Mouse (Mus musculus) limb, embryonic 14.5 days (tissue): ENCODE measurements around the gene Olfr713. TPM values are rescaled to one million over a fixed set of nuclear protein-coding genes. Genes with fewer than 3 reads are reported as not detected.

Source experiments
- ATAC-seq: fragments of 200-750 bp; cut with Nextera tagmentation; 2 replicates; pipeline ENCODE4 v1.8.0; 2017; ENCODE audit warnings: low read depth, moderate number of reproducible peaks, moderate TSS enrichment; ENCODE audit not compliant: low FRiP score
- DNase-seq: peaks from one replicate; pipeline ENCODE4 v3.0.0-alpha.2; 2015; ENCODE audit warnings: low spot score
- H3K27ac ChIP-seq: fragments of 300-500 bp; sonication (generic); replicated peaks from 2 replicates; pipeline ENCODE4 v1.5.1; 2014; ENCODE audit warnings: low read depth, mild to moderate bottlenecking, low read length, moderate library complexity, mixed read lengths
- H3K27me3 ChIP-seq: fragments of 300-500 bp; sonication (generic); 2 replicates; pipeline ENCODE4 v1.6.1; 2014; ENCODE audit warnings: low read length, mixed read lengths; ENCODE audit not compliant: control insufficient read depth, insufficient read depth
- H3K36me3 ChIP-seq: fragments of 300-500 bp; sonication (generic); 2 replicates; pipeline ENCODE4 v1.6.1; 2014; ENCODE audit warnings: mild to moderate bottlenecking, low read length, moderate library complexity, mixed read lengths; ENCODE audit not compliant: control insufficient read depth, insufficient read depth
- H3K4me1 ChIP-seq: fragments of 300-500 bp; sonication (generic); 2 replicates; pipeline ENCODE4 v1.6.1; 2014; ENCODE audit warnings: antibody characterized with exemption, low read length, mixed read lengths; ENCODE audit not compliant: control insufficient read depth, insufficient read depth
- H3K4me2 ChIP-seq: fragments of 300-500 bp; sonication (generic); replicated peaks from 2 replicates; pipeline ENCODE4 v1.6.1; 2014; ENCODE audit warnings: low read depth, mild to moderate bottlenecking, low read length, moderate library complexity; ENCODE audit not compliant: severe bottlenecking
- H3K4me3 ChIP-seq: fragments of 300-500 bp; sonication (generic); replicated peaks from 2 replicates; pipeline ENCODE4 v1.5.1; 2014; ENCODE audit warnings: low read length
- H3K9ac ChIP-seq: fragments of 300-500 bp; sonication (generic); 2 replicates; pipeline ENCODE4 v1.6.1; 2014; ENCODE audit warnings: mild to moderate bottlenecking, low read depth, low read length, moderate library complexity; ENCODE audit not compliant: severe bottlenecking
- H3K9me3 ChIP-seq: fragments of 300-500 bp; sonication (generic); 2 replicates; pipeline ENCODE4 v1.6.1; 2016; ENCODE audit warnings: low read length; ENCODE audit not compliant: control insufficient read depth
- POLR2A ChIP-seq: fragments of 200-500 bp; IDR thresholded peaks from 2 replicates; pipeline ENCODE4 v1.8.0; 2012; ENCODE audit warnings: inconsistent platforms, mild to moderate bottlenecking, moderate library complexity, borderline replicate concordance; ENCODE audit not compliant: insufficient read depth, insufficient read length; ENCODE audit errors: extremely low read depth
- WGBS: fragments of 180-500 bp; shearing (Covaris S2); extraction: QIAGEN DNeasy Blood & Tissue Kit; methylation state at CpG from one replicate; pipeline ENCODE4 v1.1.7; 2014; 5-methylcytosine and 5-hydroxymethylcytosine counted together
- polyA plus RNA-seq, 2 experiments: library from polyadenylated mRNA; depleted of rRNA in 1 of 2; stranded (reverse) in 1 of 2; unstranded in 1 of 2; fragments of >200 nt; fragmentation: Nextera tagmentation in 1 of 2; extraction: Ambion mirVana in 1 of 2; gene quantifications; 2 replicates each; pipeline versions ENCODE4 v1.2.1 to v1.2.3; 2012 to 2014

Gene Olfr713
- polyA plus RNA-seq, 2 experiments: not detected

- ATAC-seq: no peak
- WGBS: 86% methylated on average over 2 of the region's 2 CpGs
These were observed 39.7 kb downstream of the Olfr713 start, which contains the start of gene Olfr714 for GRCm38 (mm10) chr7:107070681-107071080. TSS of gene Olfr714 (plus strand) at chr7:107070981.

More at GRCm38 (mm10) chr7:107070681-107071080, 39.7 kb downstream of the Olfr713 start, which contains the start of gene Olfr714:
- TF ChIP-seq POLR2A: no peak
- no peaks in the 10 kb centered on the region for H3K4me1 ChIP-seq
- no peak for DNase-seq
- H3K4me2 ChIP-seq: no peak within 1 kb of the TSS
- no peaks in the 10 kb centered on the region for H3K36me3 ChIP-seq
- H3K27ac ChIP-seq: no peak within 1 kb of the TSS
- H3K9me3 ChIP-seq: no peaks in the 10 kb centered on the region
- no peak within 1 kb of the TSS for H3K4me3 ChIP-seq
- no peak within 1 kb of the TSS for H3K9ac ChIP-seq
- H3K27me3 ChIP-seq: no peaks in the 10 kb centered on the region

Other genes with a start within 250 kb of the Olfr713 start
- not detected in 2 replicates for gene Olfr699, start 238.0 kb upstream of the Olfr713 start, polyA plus RNA-seq (2012; rRNA removed)
- gene Olfr699, start 238.0 kb upstream of the Olfr713 start, polyA plus RNA-seq (2014; fragmentation: Nextera tagmentation; extraction: Ambion mirVana): not detected in 2 replicates
- not detected in 2 replicates for gene Olfr700, start 222.3 kb upstream of the Olfr713 start, polyA plus RNA-seq (2012; rRNA removed)
- gene Olfr700, start 222.3 kb upstream of the Olfr713 start, polyA plus RNA-seq (2014; fragmentation: Nextera tagmentation; extraction: Ambion mirVana): not detected in 2 replicates
- 0.13 TPM in 1 of 2 replicates, not detected in the other for gene Olfr701, start 217.0 kb upstream of the Olfr713 start, polyA plus RNA-seq (2012; rRNA removed)
- gene Olfr701, start 217.0 kb upstream of the Olfr713 start, polyA plus RNA-seq (2014; fragmentation: Nextera tagmentation; extraction: Ambion mirVana): not detected in 2 replicates
- not detected in 2 replicates for gene Olfr702, start 197.3 kb upstream of the Olfr713 start, polyA plus RNA-seq (2012; rRNA removed)
- gene Olfr702, start 197.3 kb upstream of the Olfr713 start, polyA plus RNA-seq (2014; fragmentation: Nextera tagmentation; extraction: Ambion mirVana): not detected in 2 replicates
- gene Olfr703, start 187.8 kb upstream of the Olfr713 start, polyA plus RNA-seq (2012; rRNA removed): not detected in 2 replicates
- not detected in 2 replicates for gene Olfr703, start 187.8 kb upstream of the Olfr713 start, polyA plus RNA-seq (2014; fragmentation: Nextera tagmentation; extraction: Ambion mirVana)
- gene Olfr704, start 168.0 kb upstream of the Olfr713 start, polyA plus RNA-seq (2012; rRNA removed): not detected in 2 replicates
- not detected in 2 replicates for gene Olfr704, start 168.0 kb upstream of the Olfr713 start, polyA plus RNA-seq (2014; fragmentation: Nextera tagmentation; extraction: Ambion mirVana)
- gene Olfr705, start 154.3 kb upstream of the Olfr713 start, polyA plus RNA-seq (2012; rRNA removed): not detected in 2 replicates
- not detected in 2 replicates for gene Olfr705, start 154.3 kb upstream of the Olfr713 start, polyA plus RNA-seq (2014; fragmentation: Nextera tagmentation; extraction: Ambion mirVana)
- gene Olfr706, start 143.0 kb upstream of the Olfr713 start, polyA plus RNA-seq (2012; rRNA removed): not detected in 2 replicates
- not detected in 2 replicates for gene Olfr706, start 143.0 kb upstream of the Olfr713 start, polyA plus RNA-seq (2014; fragmentation: Nextera tagmentation; extraction: Ambion mirVana)
- gene Olfr707, start 129.9 kb upstream of the Olfr713 start, polyA plus RNA-seq (2012; rRNA removed): not detected in 2 replicates
- not detected in 2 replicates for gene Olfr707, start 129.9 kb upstream of the Olfr713 start, polyA plus RNA-seq (2014; fragmentation: Nextera tagmentation; extraction: Ambion mirVana)
- gene Olfr1532-ps1, start 123.2 kb upstream of the Olfr713 start, polyA plus RNA-seq (2012; rRNA removed): not detected in 2 replicates
- not detected in 2 replicates for gene Olfr1532-ps1, start 123.2 kb upstream of the Olfr713 start, polyA plus RNA-seq (2014; fragmentation: Nextera tagmentation; extraction: Ambion mirVana)
- not detected in 2 replicates for gene Olfr709-ps1, start 99.0 kb upstream of the Olfr713 start, polyA plus RNA-seq (2012; rRNA removed)
- gene Olfr709-ps1, start 99.0 kb upstream of the Olfr713 start, polyA plus RNA-seq (2014; fragmentation: Nextera tagmentation; extraction: Ambion mirVana): not detected in 2 replicates
- not detected in 2 replicates for gene Olfr710, start 82.9 kb upstream of the Olfr713 start, polyA plus RNA-seq (2012; rRNA removed)
- gene Olfr710, start 82.9 kb upstream of the Olfr713 start, polyA plus RNA-seq (2014; fragmentation: Nextera tagmentation; extraction: Ambion mirVana): not detected in 2 replicates
- gene Olfr6, start 67.2 kb upstream of the Olfr713 start, polyA plus RNA-seq (2012; rRNA removed): not detected in 2 replicates
- not detected in 2 replicates for gene Olfr6, start 67.2 kb upstream of the Olfr713 start, polyA plus RNA-seq (2014; fragmentation: Nextera tagmentation; extraction: Ambion mirVana)
- gene Olfr711, start 55.7 kb upstream of the Olfr713 start, polyA plus RNA-seq (2012; rRNA removed): not detected in 2 replicates
- not detected in 2 replicates for gene Olfr711, start 55.7 kb upstream of the Olfr713 start, polyA plus RNA-seq (2014; fragmentation: Nextera tagmentation; extraction: Ambion mirVana)
- not detected in 2 replicates for gene Olfr2, start 25.1 kb upstream of the Olfr713 start, polyA plus RNA-seq (2012; rRNA removed)
- not detected in 2 replicates for gene Olfr2, start 25.1 kb upstream of the Olfr713 start, polyA plus RNA-seq (2014; fragmentation: Nextera tagmentation; extraction: Ambion mirVana)
- gene Olfr714, start 39.8 kb downstream of the Olfr713 start, polyA plus RNA-seq (2012; rRNA removed): not detected in 2 replicates
- not detected in 2 replicates for gene Olfr714, start 39.8 kb downstream of the Olfr713 start, polyA plus RNA-seq (2014; fragmentation: Nextera tagmentation; extraction: Ambion mirVana)
- gene Olfr17, start 62.0 kb downstream of the Olfr713 start, polyA plus RNA-seq (2012; rRNA removed): not detected in 2 replicates
- not detected in 2 replicates for gene Olfr17, start 62.0 kb downstream of the Olfr713 start, polyA plus RNA-seq (2014; fragmentation: Nextera tagmentation; extraction: Ambion mirVana)
- not detected in 2 replicates for gene Olfr715b, start 79.2 kb downstream of the Olfr713 start, polyA plus RNA-seq (2012; rRNA removed)
- not detected in 2 replicates for gene Olfr715b, start 79.2 kb downstream of the Olfr713 start, polyA plus RNA-seq (2014; fragmentation: Nextera tagmentation; extraction: Ambion mirVana)
- not detected in 2 replicates for gene Olfr715, start 99.9 kb downstream of the Olfr713 start, polyA plus RNA-seq (2012; rRNA removed)
- gene Olfr715, start 99.9 kb downstream of the Olfr713 start, polyA plus RNA-seq (2014; fragmentation: Nextera tagmentation; extraction: Ambion mirVana): not detected in 2 replicates
- gene Olfr716, start 107.2 kb downstream of the Olfr713 start, polyA plus RNA-seq (2012; rRNA removed): not detected in 2 replicates
- not detected in 2 replicates for gene Olfr716, start 107.2 kb downstream of the Olfr713 start, polyA plus RNA-seq (2014; fragmentation: Nextera tagmentation; extraction: Ambion mirVana)
- 0.05 TPM in 1 of 2 replicates, not detected in the other for gene Nlrp14, start 135.8 kb downstream of the Olfr713 start, polyA plus RNA-seq (2012; rRNA removed)
- gene Nlrp14, start 135.8 kb downstream of the Olfr713 start, polyA plus RNA-seq (2014; fragmentation: Nextera tagmentation; extraction: Ambion mirVana): not detected in 2 replicates
- not detected in 2 replicates for gene Rbmxl2, start 178.3 kb downstream of the Olfr713 start, polyA plus RNA-seq (2012; rRNA removed)
- not detected in 2 replicates for gene Rbmxl2, start 178.3 kb downstream of the Olfr713 start, polyA plus RNA-seq (2014; fragmentation: Nextera tagmentation; extraction: Ambion mirVana)